Mouse (Mus musculus): ENCODE results near the gene 2010300C02Rik.
A peak's percentile ranks its signal among the peaks of the same experiment; 100 is the strongest.

2010300C02Rik gene

GRCm38 (mm10) chr1:37667386-37667785, 52.5 kb downstream of the 2010300C02Rik start:
- no peak for DNase-seq (ENCODE audit: low spot score in 2 of 2)

GRCm38 (mm10) chr1:37666587-37666986, 53.3 kb downstream of the 2010300C02Rik start:
- DNase-seq (ENCODE audit: low spot score in 2 of 2): no peak

GRCm38 (mm10) chr1:37665539-37666323, 54.2 kb downstream of the 2010300C02Rik start:
- DNase-seq (ENCODE audit: low spot score in 2 of 2): no peak

- DNase-seq (ENCODE audit: low spot score in 2 of 2): no peak
Observed at GRCm38 (mm10) chr1:37664496-37664895, 55.4 kb downstream of the 2010300C02Rik start.

GRCm38 (mm10) chr1:37663606-37664005, 56.3 kb downstream of the 2010300C02Rik start:
- no peak for DNase-seq (ENCODE audit: low spot score in 2 of 2)

GRCm38 (mm10) chr1:37656017-37656416, 63.9 kb downstream of the 2010300C02Rik start:
- no peak for DNase-seq (ENCODE audit: low spot score in 2 of 2)

GRCm38 (mm10) chr1:37653992-37654391, 65.9 kb downstream of the 2010300C02Rik start:
- no peak for DNase-seq (ENCODE audit: low spot score in 2 of 2)

GRCm38 (mm10) chr1:37647066-37647465, 72.8 kb downstream of the 2010300C02Rik start:
- no peak for DNase-seq (ENCODE audit: low spot score in 2 of 2)

- DNase-seq (ENCODE audit: low spot score in 2 of 2): no peak
Observed at GRCm38 (mm10) chr1:37644501-37644900, 75.4 kb downstream of the 2010300C02Rik start.

GRCm38 (mm10) chr1:37643794-37644365, 76.0 kb downstream of the 2010300C02Rik start:
- no peak for DNase-seq (ENCODE audit: low spot score in 2 of 2)

GRCm38 (mm10) chr1:37641361-37641760, 78.5 kb downstream of the 2010300C02Rik start:
- no peak for DNase-seq (ENCODE audit: low spot score in 2 of 2)

- DNase-seq (ENCODE audit: low spot score in 2 of 2): peak; percentile 90 to 93
Observed at GRCm38 (mm10) chr1:37639101-37639500, 80.8 kb downstream of the 2010300C02Rik start.

- DNase-seq (ENCODE audit: low spot score in 2 of 2): no peak
Observed at GRCm38 (mm10) chr1:37638560-37638959, 81.3 kb downstream of the 2010300C02Rik start.

- DNase-seq (ENCODE audit: low spot score in 2 of 2): no peak
Observed at GRCm38 (mm10) chr1:37637571-37637970, 82.3 kb downstream of the 2010300C02Rik start.

GRCm38 (mm10) chr1:37636824-37637223, 83.1 kb downstream of the 2010300C02Rik start:
- no peak for DNase-seq (ENCODE audit: low spot score in 2 of 2)

- DNase-seq (ENCODE audit: low spot score in 2 of 2): no peak
Observed at GRCm38 (mm10) chr1:37636169-37636568, 83.7 kb downstream of the 2010300C02Rik start.

- no peak for DNase-seq (ENCODE audit: low spot score in 2 of 2)
Observed at GRCm38 (mm10) chr1:37635716-37636115, 84.2 kb downstream of the 2010300C02Rik start.

- peak; percentile 48 to 56 for DNase-seq (ENCODE audit: low spot score in 2 of 2)
Observed at GRCm38 (mm10) chr1:37634658-37635057, 85.2 kb downstream of the 2010300C02Rik start.

- DNase-seq (ENCODE audit: low spot score in 2 of 2): no peak
Observed at GRCm38 (mm10) chr1:37633516-37633915, 86.4 kb downstream of the 2010300C02Rik start.

GRCm38 (mm10) chr1:37632425-37632824, 87.5 kb downstream of the 2010300C02Rik start:
- no peak for DNase-seq (ENCODE audit: low spot score in 2 of 2)

GRCm38 (mm10) chr1:37631456-37631855, 88.4 kb downstream of the 2010300C02Rik start:
- DNase-seq (ENCODE audit: low spot score in 2 of 2): no peak

GRCm38 (mm10) chr1:37630412-37631210, 89.3 kb downstream of the 2010300C02Rik start:
- no peak for DNase-seq (ENCODE audit: low spot score in 2 of 2)
